Mouse (Mus musculus): ENCODE measurements around the gene Ddx49. TPM values are rescaled to one million over a fixed set of nuclear protein-coding genes. Genes with fewer than 3 reads are reported as not detected.

Gene Ddx49
- polyA plus RNA-seq (2015; fragmentation: Nextera tagmentation; extraction: Ambion mirVana): 45.8 and 52.7 TPM in 2 replicates

- Histone ChIP-seq H3K4me3 (replicated peaks) (peak within 1 kb of the TSS; percentile 84), H3K36me3 (peaks cover 27% of the 10 kb centered on the region)
- 0% methylated on average over 40 of the region's 40 CpGs for WGBS
Measured at GRCm38 (mm10) chr8:70302358-70302890, at the start of gene Ddx49, which contains the start of gene Cope. Gene Ddx49, minus strand, starts transcription at chr8:70302489. Gene Cope, plus strand, starts transcription at chr8:70302518.

GRCm38 (mm10) chr8:70352000-70352384 lies 49.7 kb upstream of the Ddx49 start:
- 19% methylated on average over 3 of the region's 3 CpGs for WGBS
- Histone ChIP-seq H3K9ac (peak overlapping the region; percentile 96), H3K4me1 (replicated peaks) (peaks cover 50% of the 10 kb centered on the region), H3K36me3 (peaks cover 13% of the 10 kb centered on the region; the same call in 1 of the 2 replicates), H3K27me3 (replicated peaks) (no peaks in the 10 kb centered on the region), H3K9me3 (no peaks in the 10 kb centered on the region), H3K27ac (0 out of 2 replicates have a peak overlapping the region, but pooled peaks have one; percentile 88), H3K4me3 (replicated peaks) (peak overlapping the region; percentile 96), H3K4me2 (replicated peaks) (peak overlapping the region; percentile 90)
- no peak for ATAC-seq

More at GRCm38 (mm10) chr8:70302358-70302890, at the start of gene Ddx49, which contains the start of gene Cope:
- ATAC-seq: peak; percentile 95
- H3K27ac ChIP-seq: peak within 1 kb of the TSS; percentile 61
- H3K9ac ChIP-seq: peak within 1 kb of the TSS; percentile 83
- H3K9me3 ChIP-seq: no peaks in the 10 kb centered on the region
- H3K4me1 ChIP-seq (replicated peaks): peaks cover 20% of the 10 kb centered on the region
- no peaks in the 10 kb centered on the region for H3K27me3 ChIP-seq (replicated peaks)
- H3K4me2 ChIP-seq (replicated peaks): peak within 1 kb of the TSS; percentile 73

GRCm38 (mm10) chr8:70351035-70351999 lies 49.0 kb upstream of the Ddx49 start:
- Histone ChIP-seq H3K9me3 (no peaks in the 10 kb centered on the region), H3K4me2 (replicated peaks) (peak overlapping the region; percentile 90), H3K4me1 (replicated peaks) (peaks cover 50% of the 10 kb centered on the region), H3K27ac (0 out of 2 replicates have a peak overlapping the region, but pooled peaks have one; percentile 2), H3K4me3 (replicated peaks) (peak overlapping the region; percentile 96), H3K9ac (peak overlapping the region; percentile 96), H3K36me3 (peaks cover 16% of the 10 kb centered on the region; the same call in 1 of the 2 replicates), H3K27me3 (replicated peaks) (no peaks in the 10 kb centered on the region)
- ATAC-seq: no peak
- WGBS: 34% methylated on average over 15 of the region's 15 CpGs

DNA sequence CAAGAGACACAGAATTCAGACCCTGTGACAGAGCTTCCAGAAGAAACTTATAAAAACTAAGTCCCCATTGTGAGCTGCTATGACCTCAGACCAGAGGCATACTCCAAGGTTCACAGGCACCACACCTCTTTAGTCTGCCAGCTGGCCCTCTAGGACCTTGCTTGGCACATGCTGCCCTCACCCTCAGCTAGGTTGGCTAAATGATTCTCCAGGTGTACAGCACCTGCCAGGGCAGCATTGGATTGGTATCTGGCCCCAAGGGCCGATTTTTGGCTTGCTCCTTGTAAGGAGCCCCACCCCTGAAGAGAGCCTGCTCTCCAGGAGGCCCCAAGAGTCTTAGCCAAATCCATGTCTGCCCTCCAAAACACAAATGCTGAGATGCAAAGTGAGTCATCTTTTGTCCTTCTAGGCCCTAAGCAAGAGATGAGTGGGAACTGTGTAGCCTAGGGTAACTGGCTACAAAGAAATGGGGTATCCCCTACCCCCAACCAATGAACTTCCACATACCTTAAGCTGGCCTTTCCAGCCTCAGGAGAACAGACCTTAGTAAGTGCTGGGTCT lies 45.7 kb upstream of the Ddx49 start:
- no peak for ATAC-seq
- Histone ChIP-seq H3K4me2 (replicated peaks) (no peak overlapping the region), H3K27me3 (replicated peaks) (no peaks in the 10 kb centered on the region), H3K9me3 (no peaks in the 10 kb centered on the region), H3K9ac (no peak overlapping the region), H3K4me3 (replicated peaks) (no peak overlapping the region), H3K27ac (no peak overlapping the region), H3K36me3 (peaks cover 18% of the 10 kb centered on the region), H3K4me1 (replicated peaks) (peaks cover 45% of the 10 kb centered on the region)
- 78% methylated on average over 1 of the region's 1 CpGs for WGBS

DNA sequence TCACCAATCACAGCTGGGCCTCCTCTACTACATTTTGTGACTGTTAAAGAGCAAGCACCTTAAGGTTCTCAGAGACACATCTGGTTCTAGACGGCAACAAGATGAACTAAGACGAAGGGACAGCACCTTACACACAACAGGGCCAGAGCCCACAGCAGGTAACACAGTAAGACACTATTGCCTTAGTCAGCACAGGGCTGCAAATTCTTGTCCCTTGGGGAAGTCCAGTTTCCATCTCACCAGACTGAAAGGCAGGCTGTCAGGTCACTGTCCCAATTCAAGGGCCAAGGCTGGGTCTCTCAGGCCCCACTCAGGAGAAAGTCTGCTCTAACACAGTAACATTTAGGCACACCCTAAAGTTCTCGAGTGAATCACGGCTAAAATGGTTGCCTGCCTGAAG lies 45.2 kb upstream of the Ddx49 start:
- Histone ChIP-seq H3K36me3 (peaks cover 23% of the 10 kb centered on the region), H3K9ac (no peak overlapping the region), H3K4me3 (replicated peaks) (no peak overlapping the region), H3K9me3 (no peaks in the 10 kb centered on the region), H3K4me2 (replicated peaks) (no peak overlapping the region), H3K27me3 (replicated peaks) (no peaks in the 10 kb centered on the region), H3K4me1 (replicated peaks) (peaks cover 45% of the 10 kb centered on the region), H3K27ac (no peak overlapping the region)
- 79% methylated on average over 4 of the region's 4 CpGs for WGBS
- no peak for ATAC-seq

DNA sequence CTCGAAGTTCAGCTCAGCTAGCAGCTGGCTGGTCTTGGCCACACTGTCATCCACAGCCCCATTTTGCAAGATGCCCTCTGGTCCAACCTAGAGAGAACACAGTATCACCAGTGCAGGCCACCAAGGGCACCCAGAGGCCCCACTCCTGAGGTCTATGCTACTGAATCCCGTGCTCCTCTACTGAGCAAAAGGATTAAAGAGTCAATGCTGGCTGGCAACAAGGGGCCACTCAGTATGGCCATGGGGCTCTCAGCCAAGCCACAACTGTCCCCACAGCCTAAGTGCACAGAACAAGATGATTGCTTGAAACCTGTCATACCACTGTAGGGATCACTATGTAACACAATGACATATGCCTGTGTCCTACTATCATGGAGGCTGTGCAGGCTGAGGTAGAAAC lies 42.0 kb upstream of the Ddx49 start:
- no peak for ATAC-seq
- WGBS: 87% methylated on average over 2 of the region's 2 CpGs
- no peaks in the 10 kb centered on the region for H3K9me3 ChIP-seq
- H3K36me3 ChIP-seq: peaks cover 48% of the 10 kb centered on the region
- no peak overlapping the region for H3K9ac ChIP-seq
- H3K27ac ChIP-seq: no peak overlapping the region
- peaks cover 14% of the 10 kb centered on the region for H3K4me1 ChIP-seq (replicated peaks)
- no peaks in the 10 kb centered on the region for H3K27me3 ChIP-seq (replicated peaks)
- no peak overlapping the region for H3K4me2 ChIP-seq (replicated peaks)
- no peak overlapping the region for H3K4me3 ChIP-seq (replicated peaks)

GRCm38 (mm10) chr8:70343696-70344095 lies 41.4 kb upstream of the Ddx49 start:
- Histone ChIP-seq H3K27ac (no peak overlapping the region), H3K27me3 (replicated peaks) (no peaks in the 10 kb centered on the region), H3K36me3 (peaks cover 48% of the 10 kb centered on the region), H3K9ac (no peak overlapping the region), H3K4me3 (replicated peaks) (no peak overlapping the region), H3K4me2 (replicated peaks) (no peak overlapping the region), H3K9me3 (no peaks in the 10 kb centered on the region), H3K4me1 (replicated peaks) (peaks cover 9% of the 10 kb centered on the region)
- 57% methylated on average over 6 of the region's 6 CpGs for WGBS
- ATAC-seq: peak; percentile 65; the same call in 1 of the 2 replicates

DNA sequence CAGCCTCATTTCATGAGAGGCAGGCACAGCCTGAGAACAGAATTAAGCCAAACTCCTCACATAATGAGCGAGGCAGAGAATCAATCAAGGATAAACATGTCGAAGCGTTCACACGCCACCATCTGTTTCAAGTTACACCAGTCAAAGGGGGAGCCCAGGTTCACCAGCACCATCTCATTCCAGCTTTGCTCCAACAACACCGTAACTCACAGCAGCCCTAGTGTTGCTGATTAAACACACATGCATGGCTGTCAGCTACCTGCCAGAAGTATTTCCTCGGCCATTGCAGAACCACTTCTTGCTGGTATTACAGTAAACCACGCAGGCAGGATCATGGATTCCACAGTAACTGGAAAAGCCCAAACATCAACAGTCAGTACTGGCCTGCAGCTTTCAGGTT lies 40.8 kb upstream of the Ddx49 start:
- Histone ChIP-seq H3K4me3 (replicated peaks) (no peak overlapping the region), H3K27ac (no peak overlapping the region), H3K4me2 (replicated peaks) (no peak overlapping the region), H3K36me3 (peaks cover 50% of the 10 kb centered on the region), H3K27me3 (replicated peaks) (no peaks in the 10 kb centered on the region), H3K9me3 (no peaks in the 10 kb centered on the region), H3K9ac (no peak overlapping the region), H3K4me1 (replicated peaks) (peaks cover 4% of the 10 kb centered on the region; the same call in 1 of the 2 replicates)
- 75% methylated on average over 7 of the region's 7 CpGs for WGBS
- no peak for ATAC-seq

DNA sequence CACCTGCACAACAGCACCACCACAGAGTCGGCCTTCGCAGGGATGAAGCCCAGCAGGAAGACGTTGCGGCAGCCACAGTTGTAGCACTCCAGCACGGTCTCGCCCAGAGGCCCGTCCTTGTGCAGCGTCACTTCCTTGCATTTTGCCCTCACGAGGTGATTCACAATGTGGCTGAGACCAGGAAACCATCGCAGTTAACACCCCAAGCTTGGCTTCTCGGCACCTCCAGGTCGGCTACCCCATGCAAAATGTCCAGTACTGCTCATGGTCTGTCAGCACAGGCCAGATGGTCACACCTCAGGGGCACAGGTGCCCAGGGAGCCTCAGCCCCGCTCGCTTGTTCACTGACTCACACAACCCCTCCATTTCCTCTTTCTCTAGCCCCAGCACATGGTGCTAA lies 39.7 kb upstream of the Ddx49 start:
- H3K36me3 ChIP-seq: peaks cover 61% of the 10 kb centered on the region
- WGBS: 91% methylated on average over 14 of the region's 14 CpGs
- ATAC-seq: no peak
- H3K9ac ChIP-seq: no peak overlapping the region
- no peaks in the 10 kb centered on the region for H3K27me3 ChIP-seq (replicated peaks)
- no peaks in the 10 kb centered on the region for H3K9me3 ChIP-seq
- H3K27ac ChIP-seq: no peak overlapping the region
- H3K4me2 ChIP-seq (replicated peaks): no peak overlapping the region
- H3K4me3 ChIP-seq (replicated peaks): no peak overlapping the region
- H3K4me1 ChIP-seq (replicated peaks): no peaks in the 10 kb centered on the region

GRCm38 (mm10) chr8:70340659-70341058 lies 38.4 kb upstream of the Ddx49 start:
- H3K27me3 ChIP-seq (replicated peaks): no peaks in the 10 kb centered on the region
- peaks cover 72% of the 10 kb centered on the region for H3K36me3 ChIP-seq
- no peak overlapping the region for H3K4me2 ChIP-seq (replicated peaks)
- 86% methylated on average over 7 of the region's 7 CpGs for WGBS
- H3K9ac ChIP-seq: no peak overlapping the region
- H3K4me3 ChIP-seq (replicated peaks): no peak overlapping the region
- no peaks in the 10 kb centered on the region for H3K4me1 ChIP-seq (replicated peaks)
- H3K9me3 ChIP-seq: no peaks in the 10 kb centered on the region
- no peak overlapping the region for H3K27ac ChIP-seq
- no peak for ATAC-seq

GRCm38 (mm10) chr8:70338931-70339330 lies 36.6 kb upstream of the Ddx49 start:
- H3K27me3 ChIP-seq (replicated peaks): no peaks in the 10 kb centered on the region
- H3K4me1 ChIP-seq (replicated peaks): no peaks in the 10 kb centered on the region
- ATAC-seq: no peak
- no peak overlapping the region for H3K27ac ChIP-seq
- H3K9ac ChIP-seq: no peak overlapping the region
- H3K36me3 ChIP-seq: peaks cover 89% of the 10 kb centered on the region
- no peak overlapping the region for H3K4me2 ChIP-seq (replicated peaks)
- no peak overlapping the region for H3K4me3 ChIP-seq (replicated peaks)
- WGBS: 88% methylated on average over 7 of the region's 7 CpGs
- no peaks in the 10 kb centered on the region for H3K9me3 ChIP-seq

GRCm38 (mm10) chr8:70332878-70333202 lies 30.6 kb upstream of the Ddx49 start:
- H3K36me3 ChIP-seq: peaks cover 64% of the 10 kb centered on the region
- H3K27ac ChIP-seq: no peak overlapping the region
- H3K4me2 ChIP-seq (replicated peaks): no peak overlapping the region
- WGBS: 94% methylated on average over 6 of the region's 6 CpGs
- H3K9me3 ChIP-seq: no peaks in the 10 kb centered on the region
- ATAC-seq: no peak
- H3K4me1 ChIP-seq (replicated peaks): peaks cover 14% of the 10 kb centered on the region
- H3K4me3 ChIP-seq (replicated peaks): no peak overlapping the region
- H3K27me3 ChIP-seq (replicated peaks): peaks cover 3% of the 10 kb centered on the region; the same call in 1 of the 2 replicates
- H3K9ac ChIP-seq: no peak overlapping the region
